Mouse (Mus musculus): ENCODE measurements around the gene Trim80. TPM values are rescaled to one million over a fixed set of nuclear protein-coding genes. Genes with fewer than 3 reads are reported as not detected.
"Not testable (repeated sequence)": the region's sequence is repeated elsewhere in the genome, so short reads cannot be mapped to it uniquely, and the experiment has no call there.

The Trim80 gene
- total RNA-seq, 1 experiment from 2014 or later, result not detected

GRCm38 (mm10) chr11:115427482-115428331 is 12.6 kb upstream of the Trim80 start:
- peak; percentile 88 for ATAC-seq (replicated peaks; ENCODE audit: low read depth, poor library complexity, severe bottlenecking)

- no peak for ATAC-seq (replicated peaks; ENCODE audit: low read depth, poor library complexity, severe bottlenecking)
These were observed 11.0 kb upstream of the Trim80 start for GRCm38 (mm10) chr11:115429307-115429706.

- ATAC-seq (replicated peaks; ENCODE audit: low read depth, poor library complexity, severe bottlenecking), result no peak
These were observed 9.8 kb upstream of the Trim80 start for GRCm38 (mm10) chr11:115430561-115430960.

- no peak for ATAC-seq (replicated peaks; ENCODE audit: low read depth, poor library complexity, severe bottlenecking)
These were observed 7.5 kb upstream of the Trim80 start for GRCm38 (mm10) chr11:115432814-115433213.

- no peak for ATAC-seq (replicated peaks; ENCODE audit: low read depth, poor library complexity, severe bottlenecking)
These were observed 7.0 kb upstream of the Trim80 start for GRCm38 (mm10) chr11:115433342-115433741.

- ATAC-seq (replicated peaks; ENCODE audit: low read depth, poor library complexity, severe bottlenecking), result no peak
These were observed 4.6 kb upstream of the Trim80 start for GRCm38 (mm10) chr11:115435596-115436337.

- ATAC-seq (replicated peaks; ENCODE audit: low read depth, poor library complexity, severe bottlenecking), result no peak
These were observed 2.7 kb upstream of the Trim80 start for GRCm38 (mm10) chr11:115437571-115438122.

- 0 out of 2 replicates have a peak, but pooled peaks have one; percentile 22 for ATAC-seq (replicated peaks; ENCODE audit: low read depth, poor library complexity, severe bottlenecking)
These were observed 1.0 kb upstream of the Trim80 start for GRCm38 (mm10) chr11:115439326-115439725.

- no peak for ATAC-seq (replicated peaks; ENCODE audit: low read depth, poor library complexity, severe bottlenecking)
These were observed 1.1 kb downstream of the Trim80 start for GRCm38 (mm10) chr11:115441417-115441816.

GRCm38 (mm10) chr11:115446906-115447305 is 6.6 kb downstream of the Trim80 start:
- no peak for ATAC-seq (replicated peaks; ENCODE audit: low read depth, poor library complexity, severe bottlenecking)

- no peak for ATAC-seq (replicated peaks; ENCODE audit: low read depth, poor library complexity, severe bottlenecking)
These were observed 7.1 kb downstream of the Trim80 start for GRCm38 (mm10) chr11:115447321-115447885.

- ATAC-seq (replicated peaks; ENCODE audit: low read depth, poor library complexity, severe bottlenecking), result no peak
These were observed 7.7 kb downstream of the Trim80 start for GRCm38 (mm10) chr11:115448075-115448474.

GRCm38 (mm10) chr11:115448998-115449397 is 8.7 kb downstream of the Trim80 start:
- ATAC-seq (replicated peaks; ENCODE audit: low read depth, poor library complexity, severe bottlenecking), result no peak

GRCm38 (mm10) chr11:115450176-115450575 is 9.8 kb downstream of the Trim80 start:
- ATAC-seq (replicated peaks; ENCODE audit: low read depth, poor library complexity, severe bottlenecking), result no peak

- peak; percentile 31; the same call in 1 of the 2 replicates for ATAC-seq (replicated peaks; ENCODE audit: low read depth, poor library complexity, severe bottlenecking)
These were observed 11.5 kb downstream of the Trim80 start for GRCm38 (mm10) chr11:115451781-115452241.

- peak; percentile 27; the same call in 1 of the 2 replicates for ATAC-seq (replicated peaks; ENCODE audit: low read depth, poor library complexity, severe bottlenecking)
These were observed 12.0 kb downstream of the Trim80 start for GRCm38 (mm10) chr11:115452281-115452860.

- ATAC-seq (replicated peaks; ENCODE audit: low read depth, poor library complexity, severe bottlenecking), result no peak
These were observed 13.0 kb downstream of the Trim80 start for GRCm38 (mm10) chr11:115453306-115453705.

- not testable (repeated sequence) for ATAC-seq (replicated peaks; ENCODE audit: low read depth, poor library complexity, severe bottlenecking)
These were observed 14.5 kb downstream of the Trim80 start for GRCm38 (mm10) chr11:115454822-115455221.

GRCm38 (mm10) chr11:115455619-115456018 is 15.3 kb downstream of the Trim80 start:
- no peak for ATAC-seq (replicated peaks; ENCODE audit: low read depth, poor library complexity, severe bottlenecking)

GRCm38 (mm10) chr11:115456182-115456581 is 15.8 kb downstream of the Trim80 start:
- no peak for ATAC-seq (replicated peaks; ENCODE audit: low read depth, poor library complexity, severe bottlenecking)
